Mouse (Mus musculus) embryonic fibroblast, embryonic 13.5 days (primary cell): ENCODE measurements around the gene Dph5.

Experiments
- CTCF ChIP-seq: IDR thresholded peaks from 2 replicates; pipeline ENCODE4 v1.5.1; 2011; ENCODE audit warnings: mild to moderate bottlenecking, control low read depth, low read length, moderate library complexity, borderline replicate concordance; ENCODE audit not compliant: insufficient read depth
- POLR2A ChIP-seq: IDR thresholded peaks from 2 replicates; pipeline ENCODE4 v1.6.1; 2011; ENCODE audit warnings: low read depth, mild to moderate bottlenecking, control low read depth, low read length, moderate library complexity

DNA sequence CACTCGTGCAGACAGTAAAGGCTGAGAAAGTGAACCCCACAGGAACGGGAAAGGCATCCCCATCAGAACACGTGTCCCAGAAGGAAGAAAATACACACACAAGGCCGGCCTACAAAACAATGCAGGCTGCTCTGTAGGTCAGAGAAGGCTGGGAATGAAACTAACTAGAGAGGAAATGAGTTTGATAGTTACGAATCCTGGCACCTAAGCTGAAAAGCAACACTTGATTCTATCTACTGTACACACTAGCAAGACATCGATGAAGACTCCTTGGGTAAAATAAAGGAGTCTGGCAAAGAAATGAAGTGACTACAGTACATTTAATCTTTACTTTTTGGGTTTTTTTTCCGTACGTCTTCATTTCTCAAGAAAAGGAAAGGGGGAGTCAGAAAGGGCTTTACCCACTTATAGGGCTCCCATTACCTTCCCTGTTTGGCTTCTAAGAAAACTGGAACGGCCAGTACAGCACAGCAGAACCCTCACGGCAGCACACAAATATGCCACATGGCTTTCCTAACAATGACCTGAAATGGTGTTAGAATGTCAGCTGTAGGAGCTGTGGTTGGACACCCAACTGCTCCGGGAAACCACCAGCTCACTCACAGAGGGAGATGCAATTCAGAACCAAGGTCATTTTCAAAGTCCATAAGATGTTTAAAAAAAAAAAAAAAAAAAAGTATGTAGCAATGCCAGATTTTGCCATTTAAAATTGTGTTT is 73.8 kb downstream of the Dph5 start:
- TF ChIP-seq CTCF: no peak
- no peak for TF ChIP-seq POLR2A
